ENCODE assay signal across 8 mouse cellular contexts in genomic region chr4:133813174-133813991, GRCm38 (mm10). TPM values are rescaled to one million over a fixed set of nuclear protein-coding genes. Genes with fewer than 3 reads are reported as not detected.
DNase-seq lines count a peak whose midpoint lies in the region; ATAC-seq lines count a peak whose summit lies in the region.

No protein-coding gene starts in this region.

- peak; percentile 94 for DNase-seq in adipocyte (ENCODE audit: low spot score)
- peak; percentile 93 for DNase-seq in embryo, embryonic 10 days (ENCODE audit: low spot score)
- peak; percentile 95 for DNase-seq in gastrocnemius, postnatal 10 days
- peak; percentile 98 for DNase-seq in induced T-regulatory cell, adult 2 months (ENCODE audit: low read depth)
- DNase-seq in left cerebral cortex, adult 9 months (ENCODE audit: low spot score in 2 of 2) = peak; percentile 78 to 89
- DNase-seq in right cerebral cortex, postnatal 14 days = peak; percentile 96
- DNase-seq in urinary bladder, postnatal 36 days (ENCODE audit: low spot score in 2 of 2) = peak; percentile 91 to 97

- peak; percentile 74 for ATAC-seq in megakaryocyte progenitor cell, adult 5-6 weeks (replicated peaks; ENCODE audit: poor library complexity)

RNA-seq across cellular contexts. Expression of gene Arid1a, which starts 56.8 kb away (rescaled TPM):
- total RNA-seq in gastrocnemius, postnatal 10 days (2021) = 10 to 100 TPM; 33.5 to 44.1 TPM
- 106 and 108 TPM in 2 replicates for total RNA-seq in megakaryocyte progenitor cell, adult 5-6 weeks (2015)
- 27.0 and 30.0 TPM in 2 replicates for total RNA-seq in megakaryocyte progenitor cell, adult 5-6 weeks (2017)

Comparison
In these comparisons a context has a peak if more than half of its experiments do, and no peak if none do; other contexts are left out.
1. Peak in every context shown above with its lines: DNase-seq and ATAC-seq.